In the genomic region with DNA sequence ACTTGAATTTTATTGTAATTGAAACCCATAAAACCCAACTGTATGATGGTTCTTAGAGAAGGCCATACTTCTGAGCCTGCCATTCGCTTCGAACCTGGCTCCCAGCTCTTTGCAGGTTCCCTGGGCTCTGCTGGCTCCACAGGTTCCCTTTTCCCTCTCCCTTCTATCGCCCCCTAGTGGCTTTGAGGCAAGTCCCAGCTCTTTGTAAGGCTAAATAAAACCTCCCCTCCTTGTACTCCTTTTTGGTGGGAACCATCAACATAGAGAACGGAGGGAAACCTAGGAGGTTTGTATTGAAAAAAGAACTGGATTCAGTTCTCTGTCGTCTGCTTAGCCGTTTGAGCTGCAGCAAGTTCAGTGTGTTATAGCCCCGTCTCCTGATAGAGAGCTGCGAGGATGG, we compare ENCODE assay signal across 10 mouse cellular contexts.
DNase-seq lines count a peak whose midpoint lies in the region; ATAC-seq and TF ChIP-seq lines count a peak whose summit lies in the region.
"Had no signal": no experiment of that assay in that cellular context is flagged by ENCODE, and none has a peak within 500 bp of the region (broad histone marks: within the 10 kb centered on the region; RNA-seq: fewer than 3 reads in every experiment).

No protein-coding gene starts in this region.

- ATAC-seq in hindbrain, embryonic 16.5 days, result no peak
- no peak for ATAC-seq in liver, postnatal 0 days

- H3K27ac ChIP-seq in hindbrain, embryonic 10.5 days, result no peak overlapping the region
- no peak overlapping the region for H3K27ac ChIP-seq in hindbrain, embryonic 16.5 days (ENCODE audit: low read depth, low read length)
- H3K27ac ChIP-seq in liver, postnatal 0 days (ENCODE audit: low read depth), result no peak overlapping the region
- H3K27ac ChIP-seq: embryonic facial prominence, embryonic 15.5 days; lung, embryonic 15.5 days had no signal

- WGBS in hindbrain, embryonic 10.5 days, result 57% methylated on average over 8 of the region's 8 CpGs
- whole genome bisulfite sequencing in hindbrain, embryonic 16.5 days, result 61% methylated on average over 8 of the region's 8 CpGs
- 56% methylated on average over 8 of the region's 8 CpGs for WGBS in liver, postnatal 0 days (ENCODE audit: insufficient replicate concordance)

- H3K36me3 ChIP-seq in hindbrain, embryonic 10.5 days, result no peaks in the 10 kb centered on the region
- H3K36me3 ChIP-seq in hindbrain, embryonic 16.5 days (ENCODE audit: control insufficient read depth, insufficient read depth, low read length), result no peaks in the 10 kb centered on the region
- no peaks in the 10 kb centered on the region for H3K36me3 ChIP-seq in liver, postnatal 0 days (replicated peaks; ENCODE audit: insufficient read depth, low read length)
- H3K36me3 ChIP-seq: embryonic facial prominence, embryonic 15.5 days; lung, embryonic 15.5 days had no signal

- H3K9ac ChIP-seq in hindbrain, embryonic 16.5 days (ENCODE audit: low read depth, low read length), result no peak overlapping the region
- no peak overlapping the region for H3K9ac ChIP-seq in liver, postnatal 0 days (replicated peaks)
- H3K9ac ChIP-seq: embryonic facial prominence, embryonic 15.5 days; lung, embryonic 15.5 days had no signal

- DNase-seq in hindbrain, embryonic 10.5 days (ENCODE audit: low spot score), result peak; percentile 42
- DNase-seq in 416B (ENCODE audit: low read depth), result peak; percentile 53
- DNase-seq in ES-CJ7 (ENCODE audit: low read depth, low spot score), result peak; percentile 89
- peak; percentile 69 for DNase-seq in embryo, embryonic 10 days (ENCODE audit: low spot score)
- peak; percentile 38 for DNase-seq in liver, postnatal 0 days
- peak; percentile 44 for DNase-seq in testis, postnatal 14 days (ENCODE audit: low spot score)
- no peak for DNase-seq in frontal cortex, postnatal 25 days (ENCODE audit: low spot score in 2 of 2)

- no peaks in the 10 kb centered on the region for H3K4me1 ChIP-seq in hindbrain, embryonic 10.5 days (replicated peaks)
- no peaks in the 10 kb centered on the region for H3K4me1 ChIP-seq in hindbrain, embryonic 16.5 days (ENCODE audit: control insufficient read depth, insufficient read depth, low read depth, low read length)
- no peaks in the 10 kb centered on the region for H3K4me1 ChIP-seq in liver, postnatal 0 days (ENCODE audit: insufficient read depth)
- H3K4me1 ChIP-seq: embryonic facial prominence, embryonic 15.5 days; lung, embryonic 15.5 days had no signal

- H3K4me2 ChIP-seq in hindbrain, embryonic 16.5 days (ENCODE audit: low read length), result no peak overlapping the region
- no peak overlapping the region for H3K4me2 ChIP-seq in liver, postnatal 0 days (ENCODE audit: low read depth, low read length)
- H3K4me2 ChIP-seq: embryonic facial prominence, embryonic 15.5 days; lung, embryonic 15.5 days had no signal

- H3K4me3 ChIP-seq in hindbrain, embryonic 10.5 days, result no peak overlapping the region
- no peak overlapping the region for H3K4me3 ChIP-seq in hindbrain, embryonic 16.5 days (ENCODE audit: low read length)
- no peak overlapping the region for H3K4me3 ChIP-seq in liver, postnatal 0 days (ENCODE audit: low read depth, low read length)
- H3K4me3 ChIP-seq: embryonic facial prominence, embryonic 15.5 days; lung, embryonic 15.5 days had no signal

- no peaks in the 10 kb centered on the region for H3K27me3 ChIP-seq in hindbrain, embryonic 10.5 days (ENCODE audit: insufficient read depth, poor library complexity, severe bottlenecking)
- no peaks in the 10 kb centered on the region for H3K27me3 ChIP-seq in hindbrain, embryonic 16.5 days (replicated peaks; ENCODE audit: control insufficient read depth, insufficient read depth, low read length)
- no peaks in the 10 kb centered on the region for H3K27me3 ChIP-seq in liver, postnatal 0 days (ENCODE audit: insufficient read depth, low read length)
- H3K27me3 ChIP-seq: embryonic facial prominence, embryonic 15.5 days; lung, embryonic 15.5 days had no signal

- no peaks in the 10 kb centered on the region for H3K9me3 ChIP-seq in hindbrain, embryonic 10.5 days
- no peaks in the 10 kb centered on the region for H3K9me3 ChIP-seq in hindbrain, embryonic 16.5 days (ENCODE audit: control insufficient read depth, low read length)
- H3K9me3 ChIP-seq in liver, postnatal 0 days (ENCODE audit: low read length), result no peaks in the 10 kb centered on the region
- H3K9me3 ChIP-seq: embryonic facial prominence, embryonic 15.5 days; lung, embryonic 15.5 days had no signal

- peak; percentile 73 for TF ChIP-seq CTCF in liver, postnatal 0 days (IDR thresholded peaks at IDR 0.05; ENCODE audit: low read depth)

- TF ChIP-seq EP300 in liver, postnatal 0 days (IDR thresholded peaks at IDR 0.05; ENCODE audit: low read depth), result no peak

Comparison
In these comparisons a context has a peak if more than half of its experiments do, and no peak if none do; other contexts are left out.
1. DNase-seq: peak in hindbrain, embryonic 10.5 days (single experiment), 416B (single experiment), ES-CJ7 (single experiment), embryo, embryonic 10 days (single experiment), liver, postnatal 0 days (single experiment) and testis, postnatal 14 days (single experiment); none in frontal cortex, postnatal 25 days (0 of 2).